Mouse (Mus musculus): ENCODE measurements around the gene Hpse2.

DNA sequence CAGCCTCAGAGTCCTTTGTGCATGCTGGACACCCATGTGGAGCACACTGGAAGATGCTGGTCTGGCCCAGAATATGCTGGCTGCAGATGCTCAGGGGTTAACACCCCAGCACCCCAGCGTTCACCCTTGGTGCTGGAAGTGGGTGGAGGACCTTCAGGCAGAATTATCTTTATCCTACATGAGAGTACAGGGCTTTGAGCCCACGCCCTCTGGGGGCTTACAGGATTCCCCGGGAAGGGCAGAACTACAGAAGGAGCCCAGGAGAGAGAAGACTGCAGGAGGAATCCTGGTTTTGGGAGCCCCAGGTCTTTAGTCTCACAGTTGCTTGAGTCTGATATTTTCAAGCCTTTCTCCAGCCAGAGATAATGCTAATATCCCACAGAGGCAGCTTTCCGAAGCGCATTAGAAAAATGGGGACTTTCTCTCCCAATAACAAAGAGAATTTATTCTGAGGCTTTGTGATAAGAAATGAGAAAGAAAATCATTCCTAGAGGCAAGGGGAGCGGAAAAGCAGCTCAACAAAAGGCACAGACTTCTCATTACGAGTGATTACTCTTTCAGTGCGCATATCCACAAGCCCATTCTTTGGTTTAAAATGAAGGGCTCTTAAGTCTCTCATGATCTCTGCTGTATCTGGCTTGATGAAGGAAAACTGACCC lies 602.5 kb downstream of the Hpse2 start:
- TF ChIP-seq CTCF (conservative IDR thresholded peaks at IDR 0.05; ENCODE audit: low read length) (no peak), NANOG (IDR thresholded peaks at IDR 0.05; ENCODE audit: borderline replicate concordance, low read length) (no peak), POU5F1 (IDR thresholded peaks at IDR 0.05; ENCODE audit: borderline replicate concordance, low read length) (no peak)

All from E14TG2a.4 (cell line).